8 mouse cellular contexts compared by ENCODE assay signal in genomic region chr2:165856611-165857200, GRCm38 (mm10). TPM values are rescaled to one million over a fixed set of nuclear protein-coding genes. Genes with fewer than 3 reads are reported as not detected.
DNase-seq lines count a peak whose midpoint lies in the region; ATAC-seq and TF ChIP-seq lines count a peak whose summit lies in the region.

No protein-coding gene starts in this region.

- H3K36me3 ChIP-seq in kidney, adult 2 months (ENCODE audit: control insufficient read depth, insufficient read depth, low read length): no peaks in the 10 kb centered on the region
- no peaks in the 10 kb centered on the region for H3K36me3 ChIP-seq in hindbrain, embryonic 11.5 days (ENCODE audit: control insufficient read depth, insufficient read depth, low read length)
- H3K36me3 ChIP-seq in midbrain, embryonic 13.5 days: peaks cover 11% of the 10 kb centered on the region

- H3K27me3 ChIP-seq in kidney, adult 2 months (replicated peaks; ENCODE audit: control insufficient read depth, insufficient read depth, low read length): no peaks in the 10 kb centered on the region
- H3K27me3 ChIP-seq in hindbrain, embryonic 11.5 days (ENCODE audit: control insufficient read depth, insufficient read depth, low read length): no peaks in the 10 kb centered on the region
- H3K27me3 ChIP-seq in midbrain, embryonic 13.5 days: no peaks in the 10 kb centered on the region

- H3K9ac ChIP-seq in hindbrain, embryonic 11.5 days (ENCODE audit: low read depth, low read length): no peak overlapping the region
- 0 out of 2 replicates have a peak overlapping the region, but pooled peaks have one; percentile 14 for H3K9ac ChIP-seq in midbrain, embryonic 13.5 days (replicated peaks)

- DNase-seq in kidney, adult 2 months: peak; percentile 52
- no peak for DNase-seq in kidney, adult 8-10 months
- DNase-seq in NIH3T3 (ENCODE audit: low read depth): peak; percentile 14
- no peak for DNase-seq in hindbrain, embryonic 11.5 days (ENCODE audit: low spot score)
- DNase-seq in urinary bladder, postnatal 10 days (ENCODE audit: low spot score): no peak
- no peak for DNase-seq in thymus, postnatal 36 days
- DNase-seq in right cerebral cortex, adult 2 months (ENCODE audit: low spot score in 2 of 2): no peak

- 52% methylated on average over 7 of the region's 7 CpGs for WGBS in kidney, adult 2 months
- WGBS in hindbrain, embryonic 11.5 days: 70% methylated on average over 7 of the region's 7 CpGs
- 78% methylated on average over 7 of the region's 7 CpGs for whole genome bisulfite sequencing in midbrain, embryonic 13.5 days

- ATAC-seq in hindbrain, embryonic 11.5 days (ENCODE audit: low FRiP score): no peak
- no peak for ATAC-seq in midbrain, embryonic 13.5 days

- H3K4me2 ChIP-seq in hindbrain, embryonic 11.5 days (replicated peaks; ENCODE audit: low read depth, low read length): no peak overlapping the region
- no peak overlapping the region for H3K4me2 ChIP-seq in midbrain, embryonic 13.5 days (replicated peaks)

- no peak for TF ChIP-seq CTCF in kidney, adult 2 months (conservative IDR thresholded peaks at IDR 0.05; ENCODE audit: insufficient read depth, insufficient read length, low read depth, low read length)

- peaks cover 49% of the 10 kb centered on the region for H3K4me1 ChIP-seq in kidney, adult 2 months (ENCODE audit: control insufficient read depth, insufficient read depth, low read length)
- H3K4me1 ChIP-seq in hindbrain, embryonic 11.5 days (replicated peaks; ENCODE audit: control insufficient read depth, insufficient read depth, low read length): peaks cover 27% of the 10 kb centered on the region
- peaks cover 77% of the 10 kb centered on the region for H3K4me1 ChIP-seq in midbrain, embryonic 13.5 days (replicated peaks)

- TF ChIP-seq POLR2A in kidney, adult 2 months (IDR thresholded peaks at IDR 0.05; ENCODE audit: low read depth, low read length): no peak

- H3K4me3 ChIP-seq in kidney, adult 2 months (ENCODE audit: insufficient read depth, low read depth, low read length): no peak overlapping the region
- H3K4me3 ChIP-seq in hindbrain, embryonic 11.5 days (ENCODE audit: low read depth, low read length): no peak overlapping the region
- no peak overlapping the region for H3K4me3 ChIP-seq in midbrain, embryonic 13.5 days (replicated peaks)

- H3K27ac ChIP-seq in kidney, adult 2 months (ENCODE audit: insufficient read depth, low read depth, low read length): peak overlapping the region; percentile 99
- peak overlapping the region; percentile 87 for H3K27ac ChIP-seq in hindbrain, embryonic 11.5 days (ENCODE audit: low read depth, low read length)
- H3K27ac ChIP-seq in midbrain, embryonic 13.5 days: peak overlapping the region; percentile 95

- H3K9me3 ChIP-seq in hindbrain, embryonic 11.5 days (ENCODE audit: control insufficient read depth, low read length): no peaks in the 10 kb centered on the region
- no peaks in the 10 kb centered on the region for H3K9me3 ChIP-seq in midbrain, embryonic 13.5 days

RNA-seq across cellular contexts. Expression of gene Zmynd8, which starts 42.1 kb away (rescaled TPM):
- polyA plus RNA-seq in kidney, adult 2 months (2012; rRNA removed): 27.7 and 29.0 TPM in 2 replicates
- polyA plus RNA-seq in hindbrain, embryonic 11.5 days (2014; fragmentation: Nextera tagmentation; extraction: Ambion mirVana): 41.9 and 52.9 TPM in 2 replicates
- 85.4 and 86.8 TPM in 2 replicates for polyA plus RNA-seq in midbrain, embryonic 13.5 days (2015; fragmentation: Nextera tagmentation; extraction: Ambion mirVana)

Comparison
In these comparisons a context has a peak if more than half of its experiments do, and no peak if none do; other contexts are left out.
1. DNase-seq: peak in kidney, adult 2 months (single experiment) and NIH3T3 (single experiment); none in kidney, adult 8-10 months (0 of 2), hindbrain, embryonic 11.5 days (single experiment), urinary bladder, postnatal 10 days (single experiment), thymus, postnatal 36 days (0 of 2) and right cerebral cortex, adult 2 months (0 of 2).
2. Peak in every context shown above with its lines, with median percentiles within 50 percentile points of each other: H3K27ac ChIP-seq.